Mouse (Mus musculus): ENCODE measurements around the gene Syn2.
"Not testable (repeated sequence)": the region's sequence is repeated elsewhere in the genome, so short reads cannot be mapped to it uniquely, and the experiment has no call there.

The Syn2 gene

DNA sequence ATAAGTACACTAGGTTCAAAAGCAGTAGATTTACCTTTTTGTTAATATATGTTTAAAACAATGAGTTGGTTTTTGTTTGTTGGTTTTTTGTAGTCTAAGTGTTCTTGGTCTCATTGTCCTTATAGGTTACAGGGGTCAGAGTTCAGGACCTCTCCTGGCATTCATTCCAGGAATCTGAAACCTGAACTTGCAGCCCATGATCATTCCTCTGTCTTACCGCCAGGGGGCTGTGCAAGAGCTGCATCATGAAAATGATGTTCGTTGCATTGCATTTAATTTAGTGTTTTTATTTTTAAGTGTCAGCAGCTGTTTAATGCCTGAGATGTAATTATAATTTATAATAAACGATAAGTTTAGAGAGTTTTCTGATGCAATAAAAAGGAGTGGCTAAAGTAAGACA lies 40.1 kb downstream of the Syn2 start:
- DNase-seq (ENCODE audit: low read depth, low spot score): peak; percentile 57

DNA sequence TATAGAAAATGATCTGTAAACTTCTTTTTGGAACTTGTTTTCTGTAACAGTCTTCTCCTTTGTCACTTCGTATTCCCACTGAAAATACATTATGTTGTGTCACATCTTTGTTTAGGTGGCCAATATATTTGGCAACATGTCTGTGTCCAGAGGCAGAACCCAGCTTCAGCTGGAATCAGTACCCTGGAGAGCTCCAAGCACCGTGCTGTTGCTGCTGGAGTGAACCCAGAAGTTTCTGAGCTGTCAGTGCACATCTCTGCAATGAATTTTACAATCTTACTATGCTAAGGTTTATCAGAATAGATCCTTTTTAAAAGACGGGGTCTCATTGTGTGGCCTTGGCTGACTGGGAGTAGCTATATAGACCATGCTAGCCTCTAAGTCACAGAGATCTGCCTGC lies 44.1 kb downstream of the Syn2 start:
- DNase-seq (ENCODE audit: low read depth, low spot score): peak; percentile 49

- DNase-seq (ENCODE audit: low read depth, low spot score): no peak
Measured at GRCm38 (mm10) chr6:115181094-115181493, 46.4 kb downstream of the Syn2 start.

GRCm38 (mm10) chr6:115191111-115191510 lies 56.4 kb downstream of the Syn2 start:
- no peak for DNase-seq (ENCODE audit: low read depth, low spot score)

GRCm38 (mm10) chr6:115200753-115201152 lies 66.1 kb downstream of the Syn2 start:
- no peak for DNase-seq (ENCODE audit: low read depth, low spot score)

GRCm38 (mm10) chr6:115203029-115203428 lies 68.3 kb downstream of the Syn2 start:
- peak; percentile 45 for DNase-seq (ENCODE audit: low read depth, low spot score)

- no peak for DNase-seq (ENCODE audit: low read depth, low spot score)
Measured at GRCm38 (mm10) chr6:115210187-115210586, 75.5 kb downstream of the Syn2 start.

DNA sequence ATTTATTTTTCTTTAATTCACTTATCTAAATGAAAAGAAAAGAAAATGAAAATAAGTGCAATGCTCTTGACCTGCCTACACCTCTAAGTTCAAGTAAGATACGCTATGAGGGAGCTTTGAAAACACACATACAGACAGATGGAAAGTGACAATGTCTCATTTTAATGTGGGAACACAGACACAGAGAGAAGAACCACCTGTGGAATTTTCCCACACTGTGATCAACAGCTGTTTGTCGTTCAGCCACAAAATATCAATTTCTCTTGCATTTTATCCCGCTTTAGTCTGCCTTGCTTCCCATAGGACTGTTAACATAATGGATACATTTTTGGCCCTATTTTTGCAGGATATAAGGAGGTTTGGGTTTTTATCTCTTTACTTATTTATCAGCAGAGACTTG lies 76.1 kb downstream of the Syn2 start:
- no peak for DNase-seq (ENCODE audit: low read depth, low spot score)

- no peak for DNase-seq (ENCODE audit: low read depth, low spot score)
Measured at GRCm38 (mm10) chr6:115212132-115212903, 77.6 kb downstream of the Syn2 start.

- no peak for DNase-seq (ENCODE audit: low read depth, low spot score)
Measured at GRCm38 (mm10) chr6:115213129-115213528, 78.4 kb downstream of the Syn2 start.

- no peak for DNase-seq (ENCODE audit: low read depth, low spot score)
Measured at GRCm38 (mm10) chr6:115221215-115221641, 86.5 kb downstream of the Syn2 start.

DNA sequence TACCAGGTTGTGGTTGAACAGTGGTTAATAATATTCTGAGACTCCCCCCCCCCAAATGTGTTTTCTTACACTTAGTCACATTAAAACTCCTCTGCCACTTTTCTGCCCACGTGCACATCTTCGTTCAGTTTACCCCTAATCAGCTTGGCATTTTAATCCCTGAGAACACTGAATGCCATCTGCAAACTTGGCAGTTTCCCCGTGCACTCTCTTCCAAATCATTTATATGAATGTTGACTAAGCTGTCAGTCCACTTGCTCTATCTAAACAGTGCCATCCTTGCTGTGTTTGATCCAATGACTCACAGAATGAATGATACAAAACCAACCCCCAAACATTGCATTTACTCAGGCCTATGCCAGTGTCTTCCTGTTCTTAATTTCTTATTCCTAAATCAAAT lies 90.8 kb downstream of the Syn2 start:
- DNase-seq (ENCODE audit: low read depth, low spot score): no peak

DNA sequence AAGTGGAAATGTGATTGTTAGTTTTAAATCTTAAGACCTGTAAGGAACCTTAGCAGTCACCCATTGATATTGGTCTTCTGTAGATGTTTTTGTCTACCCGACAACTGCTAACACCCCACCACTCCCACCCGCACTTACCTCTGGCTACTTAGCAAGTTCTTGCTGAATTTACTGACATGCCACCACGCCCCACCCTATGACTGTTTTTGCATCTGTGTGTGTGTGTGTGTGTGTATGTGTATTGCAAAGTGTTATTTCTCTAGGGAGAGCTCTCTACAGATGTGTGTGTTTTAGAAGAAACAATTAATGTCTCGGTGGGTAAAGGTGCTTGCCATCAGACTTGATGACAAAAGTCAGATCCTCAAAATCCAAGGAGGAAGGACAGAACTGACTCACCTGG lies 92.3 kb downstream of the Syn2 start, which contains the start of gene Gm17482:
TSS of gene Gm17482 (plus strand) at position 301 of the 400 bp plus-strand sequence.
- DNase-seq (ENCODE audit: low read depth, low spot score): no peak

GRCm38 (mm10) chr6:115227529-115227928 lies 92.8 kb downstream of the Syn2 start:
- DNase-seq (ENCODE audit: low read depth, low spot score): peak; percentile 72

- no peak for DNase-seq (ENCODE audit: low read depth, low spot score)
Measured at GRCm38 (mm10) chr6:115230557-115230956, 95.9 kb downstream of the Syn2 start.

- no peak for DNase-seq (ENCODE audit: low read depth, low spot score)
Measured at GRCm38 (mm10) chr6:115231836-115232235, 97.1 kb downstream of the Syn2 start.

DNA sequence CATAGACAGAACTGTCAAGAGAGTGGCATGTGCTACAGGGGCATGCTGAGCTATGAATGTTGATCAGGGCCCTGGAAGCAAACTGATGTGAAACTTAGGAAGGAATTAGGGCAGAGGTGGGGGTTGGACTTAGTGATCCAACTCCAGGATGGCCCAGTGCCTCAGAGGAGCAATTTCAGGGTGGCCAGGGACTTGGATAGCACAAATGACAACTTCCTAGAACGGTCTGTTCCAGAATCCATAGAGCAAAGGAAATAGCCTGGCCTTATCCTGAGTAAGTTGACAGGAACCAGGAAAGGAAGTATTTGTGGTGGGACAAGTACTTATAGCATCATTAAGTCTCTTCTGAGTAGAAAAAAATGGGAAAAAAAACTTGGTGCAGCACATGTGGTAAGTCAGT lies 97.9 kb downstream of the Syn2 start:
- no peak for DNase-seq (ENCODE audit: low read depth, low spot score)

GRCm38 (mm10) chr6:115238031-115239027 lies 103.6 kb downstream of the Syn2 start:
- DNase-seq (ENCODE audit: low read depth, low spot score): no peak

DNA sequence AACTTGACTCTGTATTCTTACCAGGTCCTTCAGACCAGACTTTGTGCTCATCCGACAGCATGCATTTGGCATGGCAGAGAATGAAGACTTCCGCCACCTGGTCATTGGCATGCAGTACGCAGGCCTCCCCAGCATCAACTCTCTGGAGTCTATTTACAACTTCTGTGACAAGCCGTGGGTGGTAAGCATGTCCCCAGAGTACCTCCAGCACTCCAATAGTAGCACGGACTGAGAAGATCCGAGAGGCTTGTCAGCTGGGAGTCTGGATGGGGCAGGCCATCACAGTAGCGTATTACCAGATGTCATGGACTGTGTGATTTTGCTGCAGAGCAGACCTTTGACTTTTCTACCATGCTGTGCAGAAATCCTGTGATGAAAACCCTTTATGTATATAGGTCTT lies 104.6 kb downstream of the Syn2 start:
- no peak for DNase-seq (ENCODE audit: low read depth, low spot score)

DNA sequence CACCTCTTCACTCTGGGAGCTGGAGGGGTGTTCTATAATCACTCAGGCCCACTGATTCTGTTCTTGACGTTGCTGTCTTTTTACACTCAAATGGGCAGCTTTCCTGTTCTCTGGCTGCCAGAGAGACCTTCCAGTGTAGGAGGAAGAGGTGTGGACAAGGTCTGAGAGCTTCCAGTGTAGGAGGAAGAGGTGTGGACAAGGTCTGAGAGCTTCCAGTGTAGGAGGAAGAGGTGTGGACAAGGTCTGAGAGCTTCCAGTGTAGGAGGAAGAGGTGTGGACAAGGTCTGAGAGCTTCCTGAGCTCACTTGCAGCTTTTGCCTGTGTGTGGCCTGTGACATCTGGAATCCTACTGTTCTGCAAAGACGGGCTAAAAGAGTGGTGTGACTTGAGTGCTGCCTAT lies 105.7 kb downstream of the Syn2 start:
- not testable (repeated sequence) for DNase-seq (ENCODE audit: low read depth, low spot score)

- no peak for DNase-seq (ENCODE audit: low read depth, low spot score)
Measured at GRCm38 (mm10) chr6:115241131-115241699, 106.5 kb downstream of the Syn2 start.

GRCm38 (mm10) chr6:115241939-115242338 lies 107.2 kb downstream of the Syn2 start:
- no peak for DNase-seq (ENCODE audit: low read depth, low spot score)
